Mouse (Mus musculus) megakaryocyte-erythroid progenitor cell, adult 5-6 weeks (primary cell): ENCODE results near the gene Lrrc45. TPM values are rescaled to one million over a fixed set of nuclear protein-coding genes. Genes with fewer than 3 reads are reported as not detected.
A peak's percentile ranks its signal among the peaks of the same experiment; 100 is the strongest.

Source experiments
- ATAC-seq: replicated peaks from 2 replicates; pipeline ENCODE4 v1.8.0; 2016; ENCODE audit warnings: mild to moderate bottlenecking, inconsistent platforms; ENCODE audit not compliant: severe bottlenecking, poor library complexity, low FRiP score, low TSS enrichment
- total RNA-seq, 2 experiments: library from RNA; stranded (forward) in 1 of 2; stranded (reverse) in 1 of 2; fragments of 200-1000, 215-1000 nt in 1 of 2; fragments of >200 nt in 1 of 2; fragmentation: Nextera tagmentation in 1 of 2; gene quantifications; 2 replicates each; pipeline ENCODE4 v1.2.3; 2014 to 2017

Gene Lrrc45
- total RNA-seq, 2 experiments from 2014 or later: 34.4 to 38.1 TPM

- ATAC-seq: no peak
These were observed 16.0 kb upstream of the Lrrc45 start for GRCm38 (mm10) chr11:120697741-120698140.

GRCm38 (mm10) chr11:120703696-120704454 lies 9.8 kb upstream of the Lrrc45 start:
- ATAC-seq: no peak

DNA sequence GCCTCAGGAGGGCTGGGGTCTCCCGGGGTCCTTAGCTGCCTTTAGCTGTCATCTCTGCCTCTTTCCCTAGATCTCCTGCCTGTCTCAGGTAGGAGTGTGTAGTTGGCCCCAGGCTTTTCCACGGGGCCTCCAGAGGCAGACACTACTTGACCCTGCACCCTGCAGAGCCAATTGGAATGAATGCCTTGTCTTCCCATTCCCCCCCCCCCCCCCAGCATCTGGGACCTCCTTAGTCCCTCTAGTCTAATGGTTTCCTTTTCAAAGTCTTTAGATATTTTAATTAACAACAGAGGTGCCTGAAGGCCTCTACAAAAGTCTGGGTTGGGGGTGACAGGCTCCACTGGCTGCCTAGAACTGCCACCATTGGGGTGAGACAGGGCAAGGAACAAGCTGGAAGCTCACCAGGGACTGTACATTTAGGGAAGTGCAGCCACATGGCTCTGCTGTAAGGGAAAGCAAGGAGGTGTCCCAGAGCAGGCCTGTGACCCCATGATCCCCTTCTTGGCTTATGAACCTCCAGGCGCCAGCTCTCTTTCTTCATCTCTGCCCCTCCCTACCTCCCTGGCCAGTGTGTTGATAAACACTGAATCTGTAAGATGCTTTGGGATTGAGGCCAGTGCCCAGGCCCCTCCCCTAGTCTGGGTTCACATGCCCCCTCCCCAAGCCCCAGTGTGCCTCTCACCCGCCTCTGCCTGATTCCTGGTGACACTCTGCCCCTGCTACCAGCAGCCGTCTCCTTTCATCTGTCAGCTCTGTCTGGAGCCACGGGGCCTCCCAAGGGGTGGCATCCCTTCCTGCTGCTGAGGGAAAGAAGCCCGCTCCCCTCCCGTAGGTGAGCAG lies 9.0 kb upstream of the Lrrc45 start:
- no peak for ATAC-seq

- ATAC-seq: no peak
These were observed 7.6 kb upstream of the Lrrc45 start for GRCm38 (mm10) chr11:120706120-120706519.

- no peak for ATAC-seq
These were observed 6.5 kb upstream of the Lrrc45 start for GRCm38 (mm10) chr11:120707225-120707624.

- ATAC-seq: no peak
These were observed 5.8 kb upstream of the Lrrc45 start for GRCm38 (mm10) chr11:120707969-120708368.

GRCm38 (mm10) chr11:120709551-120709950 lies 4.2 kb upstream of the Lrrc45 start:
- ATAC-seq: no peak

DNA sequence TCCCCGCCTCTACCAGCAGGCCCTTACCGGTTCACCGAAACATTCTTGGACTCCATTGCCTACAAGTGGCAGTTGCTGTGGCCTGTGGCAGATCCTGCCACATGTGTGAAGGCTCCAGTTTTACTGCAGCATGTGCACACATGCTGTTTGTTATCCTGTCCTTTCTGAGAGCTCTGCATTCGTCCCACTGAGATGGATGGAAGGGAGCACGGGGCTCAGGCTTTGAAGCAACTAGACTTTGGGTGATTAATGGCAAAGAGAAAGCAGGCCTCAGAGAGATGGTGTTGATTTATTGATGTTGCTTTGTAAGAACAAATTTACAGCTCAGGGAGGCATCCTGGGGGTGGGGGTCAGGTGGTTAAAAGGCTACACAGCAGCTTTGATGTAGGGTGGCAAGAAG lies 3.1 kb upstream of the Lrrc45 start:
- ATAC-seq: no peak

DNA sequence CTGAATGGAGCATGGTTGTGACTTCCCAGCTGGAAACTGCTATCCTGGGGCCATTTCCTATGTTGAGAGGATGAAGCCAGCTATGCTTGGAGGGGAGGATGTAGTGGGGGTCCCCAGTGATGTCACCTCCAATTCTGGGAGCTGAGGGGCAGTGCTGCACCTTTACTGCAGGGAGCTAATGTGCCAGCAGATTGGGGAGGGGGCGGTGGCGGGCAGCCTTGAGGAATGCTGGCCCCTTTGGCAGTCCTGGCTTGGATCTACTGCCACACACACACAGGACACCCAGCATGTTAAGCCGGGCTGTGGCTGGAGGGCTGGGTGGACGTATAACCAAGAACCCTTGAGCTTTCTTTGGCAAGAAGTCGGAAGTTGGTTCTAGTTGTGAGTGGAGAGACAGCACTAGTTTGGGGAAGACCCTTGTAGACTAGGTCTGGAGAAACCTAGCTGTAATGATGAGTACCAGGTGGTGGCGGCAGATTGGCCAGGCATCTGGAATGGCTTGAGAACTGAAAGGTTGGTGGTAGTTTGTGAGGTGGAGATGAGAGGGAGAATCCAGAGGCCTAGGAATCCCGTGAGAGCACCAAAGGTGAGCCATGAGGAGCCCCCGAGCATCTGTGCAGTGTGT lies 1.6 kb upstream of the Lrrc45 start:
- ATAC-seq: no peak

GRCm38 (mm10) chr11:120712771-120713568 lies 755 bp upstream of the Lrrc45 start:
- ATAC-seq: peak; percentile 29

- ATAC-seq: no peak
These were observed 821 bp downstream of the Lrrc45 start for GRCm38 (mm10) chr11:120714546-120714945.

DNA sequence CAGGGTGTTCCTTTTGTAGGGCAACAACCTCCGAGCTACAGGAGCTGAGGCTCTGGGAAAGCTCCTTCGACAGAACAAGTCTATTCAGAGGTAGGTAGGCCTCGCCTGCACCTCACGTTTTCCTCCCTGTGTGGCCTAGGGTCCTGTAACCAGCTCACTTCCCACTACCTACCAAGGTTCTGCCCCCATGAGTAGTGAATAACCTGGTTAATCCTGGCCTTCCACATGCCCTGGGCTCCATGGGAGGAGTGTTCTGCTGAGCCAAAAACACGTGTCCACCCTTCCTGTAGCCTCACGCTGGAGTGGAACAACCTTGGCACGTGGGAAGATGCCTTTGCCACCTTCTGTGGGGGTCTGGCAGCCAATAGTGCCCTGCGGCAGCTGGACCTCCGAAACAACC lies 1.4 kb downstream of the Lrrc45 start:
- no peak for ATAC-seq

- no peak for ATAC-seq
These were observed 5.5 kb downstream of the Lrrc45 start for GRCm38 (mm10) chr11:120719242-120719641.

DNA sequence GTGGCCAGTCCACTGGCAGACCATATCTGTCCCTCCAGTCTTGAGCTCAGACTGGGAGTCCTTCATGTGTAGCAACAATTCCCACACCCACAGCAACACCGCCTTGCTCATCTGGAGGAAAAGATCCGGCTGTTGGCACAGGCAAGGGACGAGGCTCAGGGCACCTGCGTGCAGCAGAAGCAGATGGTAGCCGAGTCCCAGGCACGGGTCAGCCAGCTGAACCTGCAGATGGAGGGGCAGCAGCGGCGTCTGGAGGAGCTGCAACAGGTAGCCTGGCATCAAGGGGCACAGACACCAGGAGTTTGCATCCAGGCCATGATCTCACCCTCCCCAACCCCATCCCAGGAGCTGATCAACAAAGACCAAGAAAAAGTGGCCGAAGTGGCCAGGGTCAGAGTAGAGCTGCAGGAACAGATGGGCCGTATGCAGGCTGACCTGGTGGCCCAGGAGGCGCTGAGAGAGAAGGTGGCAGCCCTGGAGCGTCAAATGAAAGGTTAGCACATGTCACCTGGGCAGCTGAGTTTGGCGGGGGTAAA lies 6.2 kb downstream of the Lrrc45 start:
- ATAC-seq: no peak

DNA sequence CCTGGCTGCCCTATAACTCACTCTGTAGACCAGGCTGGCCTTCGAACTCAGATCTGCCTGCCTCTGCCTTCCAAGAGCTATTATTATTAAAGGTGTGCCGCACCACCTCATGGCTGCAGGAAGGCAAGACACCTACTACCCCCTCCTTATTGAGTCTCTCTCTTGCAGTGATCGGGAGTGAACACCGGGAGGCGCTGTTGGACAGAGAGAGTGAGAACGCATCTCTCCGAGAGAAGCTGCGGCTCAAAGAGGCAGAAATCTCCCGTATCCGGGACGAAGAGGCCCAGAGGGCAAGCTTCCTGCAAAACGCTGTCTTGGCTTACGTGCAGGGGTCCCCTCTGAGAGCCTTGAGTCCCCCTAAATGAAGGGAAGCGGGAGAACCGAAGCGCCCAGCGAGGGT lies 6.7 kb downstream of the Lrrc45 start:
- peak; percentile 76 for ATAC-seq

- peak; percentile 35; the same call in 1 of the 2 replicates for ATAC-seq
These were observed 7.7 kb downstream of the Lrrc45 start, which contains the start of gene Rac3 for GRCm38 (mm10) chr11:120721124-120722066. Rac3 (plus strand) TSS chr11:120721470.

- ATAC-seq: no peak
These were observed 8.4 kb downstream of the Lrrc45 start for GRCm38 (mm10) chr11:120722067-120722630.
